Mouse (Mus musculus) central nervous system, embryonic 11.5 days (tissue): Measurements from ENCODE around the gene Gm10762. TPM values are rescaled to one million over a fixed set of nuclear protein-coding genes. Genes with fewer than 3 reads are reported as not detected.

Experiments used
- polyA plus RNA-seq: library from polyadenylated mRNA; depleted of rRNA; stranded (reverse); fragments of >200 nt; gene quantifications from 2 replicates; pipeline ENCODE4 v1.2.3, GENCODE M21; 2012; rRNA removed

Gm10762 gene
- polyA plus RNA-seq: 15.3 and 18.4 TPM in 2 replicates

DNA sequence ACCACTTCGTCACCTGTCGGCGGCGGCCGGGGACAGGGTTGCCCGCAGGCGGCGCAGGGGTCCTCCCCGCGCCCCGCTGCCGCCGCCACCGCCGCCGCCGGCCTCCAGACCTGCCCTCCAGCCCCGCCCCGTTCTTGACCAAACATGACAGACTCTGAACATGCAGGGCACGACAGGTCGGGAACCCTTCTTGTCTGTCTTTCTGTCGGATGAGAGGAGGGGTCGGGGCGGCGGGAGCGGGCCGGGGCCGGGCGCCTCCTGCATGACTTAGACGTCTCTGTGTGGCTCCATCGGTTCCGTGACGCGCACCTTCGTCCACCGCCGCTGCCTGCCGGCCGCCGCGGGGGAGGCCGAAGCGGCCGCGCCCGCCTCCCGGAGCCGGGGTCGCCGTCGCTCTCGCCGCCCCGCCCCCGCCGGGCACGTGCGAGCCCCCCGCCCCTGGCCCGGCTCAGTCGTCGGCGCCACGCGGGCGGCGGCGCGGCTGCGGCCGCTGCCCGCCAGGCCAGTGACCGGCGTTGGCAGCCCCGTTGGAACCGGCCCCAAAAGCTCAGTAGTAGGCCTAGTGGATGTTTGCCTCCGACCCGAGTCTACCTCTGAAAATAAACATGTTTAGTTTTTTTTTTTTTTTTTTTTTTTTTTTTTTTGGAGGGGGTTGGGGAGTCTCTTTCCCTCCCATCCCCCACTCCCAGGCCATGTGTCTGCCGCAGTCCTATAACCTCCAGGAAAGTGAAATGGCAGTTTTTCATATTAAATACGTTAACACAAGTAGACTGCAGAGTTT is at the start of gene Gm10762:
TSS of gene Gm10762 (minus strand) at position 65 of the 781 bp plus-strand sequence.

DNA sequence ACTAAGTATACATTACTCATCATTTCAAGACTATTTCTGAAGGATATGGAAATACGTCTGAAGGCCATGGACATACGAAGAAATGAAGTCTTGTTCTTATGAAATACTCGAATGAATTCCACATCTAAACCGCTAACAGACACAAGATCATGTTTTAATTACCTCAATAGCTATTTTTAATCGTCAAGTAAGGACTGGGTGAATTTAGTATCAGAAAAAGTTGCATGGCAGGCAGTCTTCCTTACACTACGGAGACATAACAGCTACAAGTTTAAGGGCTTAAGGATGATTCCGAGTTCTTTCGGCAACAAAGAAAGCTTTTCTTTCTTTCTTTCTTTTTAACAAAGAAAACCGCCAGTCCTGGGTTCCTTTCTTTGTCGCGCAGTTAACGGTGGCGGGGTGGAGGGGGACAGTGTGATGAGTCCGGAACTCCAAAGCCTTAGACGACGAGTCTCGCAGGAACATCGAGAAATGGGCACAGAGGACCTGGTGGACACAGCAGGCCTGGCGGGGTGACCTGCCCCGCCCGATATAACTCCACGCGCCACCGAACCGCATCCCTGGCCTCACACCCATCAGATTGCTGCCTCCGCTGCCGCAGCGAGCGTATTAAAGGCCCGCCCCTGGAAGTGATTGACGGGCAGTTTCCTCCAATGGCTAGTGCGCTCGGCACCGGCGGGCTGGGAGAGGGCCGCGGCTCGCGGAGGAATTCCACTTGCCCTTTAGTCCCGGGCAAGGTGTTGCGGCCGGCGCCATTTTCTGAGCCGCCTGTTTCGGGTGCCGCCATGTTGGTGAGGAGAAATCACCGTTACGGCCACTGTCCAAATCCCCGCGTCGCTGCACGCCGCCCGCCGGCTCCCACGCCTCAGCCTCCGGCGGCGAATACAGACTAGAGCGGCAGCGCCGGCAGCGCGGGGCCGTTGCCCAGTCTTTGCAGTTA is 614 bp downstream of the Gm10762 start, which contains the start of gene Zc3h6:
TSS of gene Zc3h6 (plus strand) at position 762 of the 940 bp plus-strand sequence.

DNA sequence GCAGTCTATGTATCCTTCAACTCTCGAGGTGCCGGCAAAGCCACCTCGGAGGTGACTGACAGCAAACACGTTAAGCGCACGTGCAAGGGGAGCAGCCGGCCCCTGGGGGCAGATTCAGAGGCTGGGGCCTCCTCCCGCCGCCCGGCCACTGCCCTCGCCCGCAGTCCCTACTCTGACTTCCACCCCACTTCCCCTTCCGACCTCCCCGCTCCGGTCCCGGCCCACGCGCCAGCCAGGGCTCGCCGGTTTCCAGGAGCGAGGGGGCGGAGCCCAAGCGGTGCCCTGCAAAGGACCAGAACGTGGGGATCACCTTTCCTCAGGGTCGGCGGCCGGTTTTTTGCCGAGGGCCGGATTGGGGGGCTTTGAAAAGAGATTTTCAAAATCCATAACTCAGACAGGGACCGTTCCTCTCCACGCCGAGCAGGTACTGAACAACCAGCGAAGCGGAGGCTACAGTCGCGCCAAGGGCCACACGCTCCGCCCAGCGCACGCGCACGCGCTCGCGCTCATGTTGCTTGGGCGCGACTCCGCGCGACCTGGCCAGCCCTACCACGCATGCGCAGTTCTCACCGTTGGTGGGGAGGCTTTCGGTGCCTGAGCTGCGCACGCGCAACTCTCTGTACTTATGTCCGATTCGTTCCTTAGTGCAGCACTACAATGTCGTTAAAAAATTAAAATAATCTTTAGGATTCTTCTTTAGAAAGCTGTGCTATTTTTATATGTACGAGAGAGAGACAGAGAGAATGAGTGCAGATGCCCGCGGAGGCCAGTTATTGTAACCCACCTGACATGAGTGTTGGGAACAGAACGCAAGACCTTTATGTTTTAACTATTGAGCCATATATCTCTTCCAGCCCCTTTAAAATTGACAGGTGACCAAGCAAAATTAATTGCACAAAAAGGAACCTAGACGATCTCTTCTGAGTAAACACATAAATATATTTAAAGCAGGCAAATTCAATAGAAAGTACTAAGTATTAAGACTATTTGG is 23.7 kb downstream of the Gm10762 start, which contains the start of gene Zc3h8:
TSS of gene Zc3h8 (minus strand) at position 540 of the 991 bp plus-strand sequence.

Other genes starting within 250 kb of the Gm10762 start
- gene Tmem87b, start 149.6 kb downstream of the Gm10762 start, polyA plus RNA-seq: 21.4 and 29.9 TPM in 2 replicates
- 1.2 and 1.7 TPM in 2 replicates for gene Fbln7, start 104.7 kb downstream of the Gm10762 start, polyA plus RNA-seq
- 9.1 and 13.7 TPM in 2 replicates for gene Zc3h8, start 23.6 kb downstream of the Gm10762 start, polyA plus RNA-seq
- gene Zc3h6, start 323 bp downstream of the Gm10762 start, polyA plus RNA-seq: 1.1 and 1.6 TPM in 2 replicates
- gene Vinac1, start 80.4 kb upstream of the Gm10762 start, polyA plus RNA-seq: 0.31 and 0.34 TPM in 2 replicates
- 12.0 and 15.9 TPM in 2 replicates for gene Ttl, start 98.2 kb upstream of the Gm10762 start, polyA plus RNA-seq
- 33.5 and 36.6 TPM in 2 replicates for gene Polr1b, start 133.3 kb upstream of the Gm10762 start, polyA plus RNA-seq
- 21.9 and 26.7 TPM in 2 replicates for gene Chchd5, start 162.0 kb upstream of the Gm10762 start, polyA plus RNA-seq
- gene Slc20a1, start 231.0 kb upstream of the Gm10762 start, polyA plus RNA-seq: 82.3 and 105 TPM in 2 replicates